Mouse (Mus musculus) forebrain, embryonic 11.5 days (tissue): Measurements from ENCODE around the gene Slc5a4a. TPM values are rescaled to one million over a fixed set of nuclear protein-coding genes. Genes with fewer than 3 reads are reported as not detected.
A peak's percentile ranks its signal among the peaks of the same experiment; 100 is the strongest.

Experiments
- ATAC-seq: fragments of 200-750 bp; cut with Nextera tagmentation; replicated peaks from 2 replicates; pipeline ENCODE4 v1.8.0; 2017; ENCODE audit warnings: moderate TSS enrichment; ENCODE audit not compliant: low FRiP score
- DNase-seq: peaks from one replicate; pipeline ENCODE4 v3.0.0-alpha.2; 2017; ENCODE audit warnings: low spot score
- H3K27ac ChIP-seq: fragments of 300-500 bp; sonication (generic); 2 replicates; pipeline ENCODE4 v1.5.1; 2014; ENCODE audit warnings: low read depth, low read length
- H3K27me3 ChIP-seq: fragments of 300-500 bp; sonication (generic); 2 replicates; pipeline ENCODE4 v1.6.1; 2014; ENCODE audit warnings: mild to moderate bottlenecking, low read length, mixed read lengths; ENCODE audit not compliant: control insufficient read depth, insufficient read depth
- H3K36me3 ChIP-seq: fragments of 300-500 bp; sonication (generic); 2 replicates; pipeline ENCODE4 v1.6.1; 2014; ENCODE audit warnings: mild to moderate bottlenecking, low read length, moderate library complexity, mixed read lengths; ENCODE audit not compliant: control insufficient read depth, insufficient read depth
- H3K4me1 ChIP-seq: fragments of 300-500 bp; sonication (generic); replicated peaks from 2 replicates; pipeline ENCODE4 v1.6.1; 2014; ENCODE audit warnings: low read length, mixed read lengths; ENCODE audit not compliant: control insufficient read depth, insufficient read depth
- H3K4me2 ChIP-seq: fragments of 300-500 bp; sonication (generic); 2 replicates; pipeline ENCODE4 v1.6.1; 2014; ENCODE audit warnings: low read depth, mild to moderate bottlenecking, low read length, moderate library complexity, mixed read lengths; ENCODE audit not compliant: severe bottlenecking
- H3K4me3 ChIP-seq: fragments of 300-500 bp; sonication (generic); 2 replicates; pipeline ENCODE4 v1.5.1; 2014; ENCODE audit warnings: low read depth, low read length
- H3K9ac ChIP-seq: fragments of 300-500 bp; sonication (generic); 2 replicates; pipeline ENCODE4 v1.6.1; 2014; ENCODE audit warnings: low read length
- H3K9me3 ChIP-seq: fragments of 300-500 bp; sonication (generic); 2 replicates; pipeline ENCODE4 v1.6.1; 2016; ENCODE audit warnings: low read length, mixed read lengths; ENCODE audit not compliant: control insufficient read depth
- WGBS: fragments of 180-500 bp; shearing (Covaris S2); extraction: QIAGEN DNeasy Blood & Tissue Kit; methylation state at CpG from one replicate; pipeline ENCODE4 v1.1.7; 2014; 5-methylcytosine and 5-hydroxymethylcytosine counted together
- microRNA counts: library from miRNA; unstranded; fragments of <30 nt; microRNA quantifications from one replicate; lab custom pipeline; 2015
- microRNA-seq: library from miRNA; unstranded; fragments of <30 nt; microRNA quantifications from one replicate; pipeline ENCODE4, GENCODE M21; 2016; ENCODE audit not compliant: insufficient number of aligned reads
- polyA plus RNA-seq: library from polyadenylated mRNA; unstranded; fragments of >200 nt; fragmentation: Nextera tagmentation; extraction: Ambion mirVana; gene quantifications from 2 replicates; pipeline ENCODE4 v1.2.1, GENCODE M21; 2014

Slc5a4a gene
- polyA plus RNA-seq, 1 experiment from 2014 or later, result not detected

DNA sequence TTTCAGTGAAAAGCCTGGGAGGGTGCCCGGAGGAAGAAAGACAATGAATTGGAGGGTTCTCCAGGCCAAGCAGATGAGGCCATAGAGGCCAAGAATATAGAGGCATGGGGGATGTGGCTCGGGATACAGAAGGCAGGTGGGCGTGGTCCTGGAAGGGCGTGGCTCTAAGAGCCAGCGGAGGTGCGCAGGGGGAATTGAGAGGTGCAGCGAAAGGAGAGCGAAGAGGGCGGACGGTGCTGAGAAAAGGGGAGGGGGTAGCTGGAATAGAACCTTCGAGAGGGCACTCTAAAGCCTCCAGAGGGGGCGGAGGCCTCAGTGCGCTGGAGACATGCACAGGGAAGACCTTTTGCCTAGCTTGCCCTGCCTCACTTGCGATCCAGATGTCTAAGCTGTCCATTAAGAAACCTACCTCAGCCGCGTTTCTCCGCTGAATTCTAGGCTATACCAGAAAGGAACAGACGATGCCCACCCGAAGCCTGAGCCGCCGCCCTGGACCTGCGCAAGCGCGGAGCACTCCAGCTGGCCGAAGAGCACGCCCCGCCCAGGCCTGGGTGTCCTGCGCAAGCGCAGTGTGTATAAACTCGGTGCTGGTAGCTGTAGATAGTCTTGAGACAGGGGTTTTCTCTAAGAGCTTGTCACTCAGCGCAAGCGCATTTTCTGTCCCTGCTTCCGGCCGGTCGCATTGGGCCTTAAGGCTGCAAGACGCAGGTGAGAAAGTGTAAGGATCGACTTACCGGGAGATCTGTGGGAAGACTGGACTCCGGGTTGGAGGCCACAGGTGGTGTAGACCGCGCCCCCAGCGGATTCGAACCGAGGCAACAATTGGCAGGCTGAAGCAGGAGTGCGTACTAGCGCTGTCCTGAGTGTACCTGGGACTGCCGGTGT is 90.3 kb downstream of the Slc5a4a start, which contains the start of gene Prmt2:
Prmt2 (minus strand) TSS at position 525 of the 885 bp plus-strand sequence.
- H3K27me3 ChIP-seq, result no peaks in the 10 kb centered on the region
- H3K4me1 ChIP-seq, result no peaks in the 10 kb centered on the region
- peak within 1 kb of the TSS; percentile 77 for H3K9ac ChIP-seq
- peak within 1 kb of the TSS; percentile 67 for H3K4me3 ChIP-seq
- no peaks in the 10 kb centered on the region for H3K9me3 ChIP-seq
- peak within 1 kb of the TSS; percentile 73 for H3K4me2 ChIP-seq
- H3K27ac ChIP-seq, result peak within 1 kb of the TSS; percentile 84
- H3K36me3 ChIP-seq, result no peaks in the 10 kb centered on the region
- WGBS, result under 1% methylated on average over 47 of the region's 47 CpGs
- DNase-seq (peak; percentile 96), ATAC-seq (peak; percentile 97)

MicroRNAs encoded within 50 kb of the gene (microRNA counts, 519-probe panel; counts per million panel counts)
- microRNA mmu-miR-678 (lab: Ali Mortazavi, UCI), result 31.2 counts per million

Small RNA genes within 50 kb of the gene (microRNA-seq; reads per million reads assigned to microRNA genes)
- gene Mir678, result not detected

Other genes starting within 250 kb of the Slc5a4a start
- gene Smarcb1, start 225.8 kb upstream of the Slc5a4a start, polyA plus RNA-seq, result 295 TPM in 2 replicates
- 6.6 and 7.4 TPM in 2 replicates for gene Chchd10, start 214.3 kb upstream of the Slc5a4a start, polyA plus RNA-seq
- 25.1 and 30.0 TPM in 2 replicates for gene Mmp11, start 211.0 kb upstream of the Slc5a4a start, polyA plus RNA-seq
- gene Gm867, start 206.8 kb upstream of the Slc5a4a start, polyA plus RNA-seq, result 0.39 and 0.52 TPM in 2 replicates
- gene Vpreb3, start 204.4 kb upstream of the Slc5a4a start, polyA plus RNA-seq, result 0.76 and 0.79 TPM in 2 replicates
- not detected in 2 replicates for gene Gm5134, start 192.9 kb upstream of the Slc5a4a start, polyA plus RNA-seq
- 33.9 and 34.3 TPM in 2 replicates for gene Zfp280b, start 114.8 kb upstream of the Slc5a4a start, polyA plus RNA-seq
- gene Slc5a4b, start 36.5 kb upstream of the Slc5a4a start, polyA plus RNA-seq, result not detected in 2 replicates
- 83.9 and 99.6 TPM in 2 replicates for gene Prmt2, start 90.4 kb downstream of the Slc5a4a start, polyA plus RNA-seq
- 0.12 TPM in 1 of 2 replicates, not detected in the other for gene S100b, start 106.4 kb downstream of the Slc5a4a start, polyA plus RNA-seq
- gene Dip2a, start 197.8 kb downstream of the Slc5a4a start, polyA plus RNA-seq, result 4.7 TPM in 2 replicates